Mouse (Mus musculus) brain, embryonic 14.5 days (tissue): Measurements from ENCODE around the gene Fars2.

ENCODE experiments used
- CTCF ChIP-seq: fragments of 200-500 bp; IDR thresholded peaks from 2 replicates; pipeline ENCODE4 v1.5.1; 2012; ENCODE audit warnings: inconsistent platforms, mild to moderate bottlenecking, moderate library complexity, borderline replicate concordance; ENCODE audit not compliant: insufficient read depth, insufficient read length; ENCODE audit errors: extremely low read depth
- POLR2A ChIP-seq: fragments of 200-500 bp; IDR thresholded peaks from 2 replicates; pipeline ENCODE4 v1.6.1; 2012; ENCODE audit warnings: mild to moderate bottlenecking, inconsistent platforms, borderline replicate concordance; ENCODE audit not compliant: poor library complexity, insufficient read depth, insufficient read length, severe bottlenecking; ENCODE audit errors: extremely low read depth

GRCm38 (mm10) chr13:36302770-36303169 is 185.6 kb downstream of the Fars2 start:
- TF ChIP-seq CTCF (no peak), POLR2A (no peak)
